Mouse (Mus musculus) kidney, embryonic 14.5 days (tissue): ENCODE results near the gene Creld2. TPM values are rescaled to one million over a fixed set of nuclear protein-coding genes. Genes with fewer than 3 reads are reported as not detected.
A peak's percentile ranks its signal among the peaks of the same experiment; 100 is the strongest.

Experiments used
- ATAC-seq: fragments of 200-750 bp; cut with Nextera tagmentation; 2 replicates; pipeline ENCODE4 v1.8.0; 2017; ENCODE audit warnings: moderate number of reproducible peaks, mild to moderate bottlenecking, moderate TSS enrichment, moderate library complexity; ENCODE audit not compliant: low FRiP score, low TSS enrichment
- H3K27ac ChIP-seq: fragments of 300-500 bp; sonication (generic); 2 replicates; pipeline ENCODE4 v1.5.1; 2014; ENCODE audit warnings: low read depth, mild to moderate bottlenecking, low read length, moderate library complexity, mixed read lengths
- H3K27me3 ChIP-seq: fragments of 300-500 bp; sonication (generic); 2 replicates; pipeline ENCODE4 v1.6.1; 2014; ENCODE audit warnings: mild to moderate bottlenecking, low read length; ENCODE audit not compliant: control insufficient read depth, insufficient read depth
- H3K36me3 ChIP-seq: fragments of 300-500 bp; sonication (generic); 2 replicates; pipeline ENCODE4 v1.6.1; 2014; ENCODE audit warnings: low read length, mixed read lengths; ENCODE audit not compliant: control insufficient read depth, insufficient read depth
- H3K4me1 ChIP-seq: fragments of 300-500 bp; sonication (generic); 2 replicates; pipeline ENCODE4 v1.6.1; 2014; ENCODE audit warnings: low read length, mixed read lengths; ENCODE audit not compliant: control insufficient read depth, insufficient read depth
- H3K4me2 ChIP-seq: fragments of 300-500 bp; sonication (generic); replicated peaks from 2 replicates; pipeline ENCODE4 v1.6.1; 2014; ENCODE audit warnings: low read depth, mild to moderate bottlenecking, low read length
- H3K4me3 ChIP-seq: fragments of 300-500 bp; sonication (generic); 2 replicates; pipeline ENCODE4 v1.5.1; 2014; ENCODE audit warnings: mild to moderate bottlenecking, low read length
- H3K9ac ChIP-seq: fragments of 300-500 bp; sonication (generic); 2 replicates; pipeline ENCODE4 v1.6.1; 2014; ENCODE audit warnings: low read depth, mild to moderate bottlenecking, low read length, moderate library complexity
- H3K9me3 ChIP-seq: fragments of 300-500 bp; sonication (generic); 2 replicates; pipeline ENCODE4 v1.6.1; 2016; ENCODE audit warnings: low read length; ENCODE audit not compliant: control insufficient read depth
- WGBS: fragments of 180-500 bp; shearing (Covaris S2); extraction: QIAGEN DNeasy Blood & Tissue Kit; methylation state at CpG from one replicate; pipeline ENCODE4 v1.1.7; 2014; 5-methylcytosine and 5-hydroxymethylcytosine counted together
- polyA plus RNA-seq: library from polyadenylated mRNA; unstranded; fragments of >200 nt; fragmentation: Nextera tagmentation; extraction: Ambion mirVana; gene quantifications from 2 replicates; pipeline ENCODE4 v1.2.1, GENCODE M21; 2014

The Creld2 gene
- polyA plus RNA-seq, 1 experiment from 2014 or later = 100 TPM

DNA sequence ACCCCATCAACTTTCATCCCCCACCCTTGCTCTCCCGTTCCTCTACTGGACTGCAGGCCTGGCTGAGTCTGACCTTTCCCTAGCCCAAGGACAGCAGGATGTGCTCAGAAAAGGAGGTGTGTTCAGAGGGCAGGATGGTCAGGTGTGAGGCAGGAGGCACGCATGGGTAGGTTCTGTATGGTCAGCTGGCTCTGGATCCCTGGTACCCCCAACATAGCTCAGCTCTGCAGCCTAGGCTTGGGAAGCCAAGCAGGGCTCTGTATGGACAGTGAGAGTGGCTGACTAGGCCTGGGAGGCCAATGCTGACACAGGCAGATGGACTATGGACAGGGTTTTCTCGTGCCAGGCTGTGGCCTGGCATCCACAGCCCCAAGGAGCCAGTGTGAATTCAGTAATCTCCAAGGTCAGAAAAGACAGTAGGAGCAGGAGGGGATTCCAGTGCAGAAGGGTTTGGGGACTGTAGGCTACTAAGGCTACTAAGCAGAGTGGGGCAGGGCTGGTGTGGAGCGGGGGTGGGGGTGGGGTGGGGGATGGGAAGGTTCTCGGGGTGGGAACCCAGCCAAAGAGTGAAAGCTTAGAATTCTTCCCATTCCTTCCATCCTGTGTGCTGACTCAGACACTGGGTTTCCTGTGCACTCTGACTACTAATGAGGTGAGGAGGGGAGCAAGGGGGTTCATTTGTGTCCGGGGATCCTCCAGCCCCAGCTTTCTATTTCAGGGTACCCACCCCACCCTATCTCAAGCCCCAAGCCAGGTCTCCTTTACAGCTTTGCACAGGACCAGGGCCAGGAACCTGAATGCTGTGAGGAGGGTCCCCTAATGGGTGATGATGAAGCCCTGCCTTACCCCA is 34.9 kb downstream of the Creld2 start:
- Histone ChIP-seq H3K4me3 (no peak overlapping the region), H3K4me2 (no peak overlapping the region), H3K27ac (0 out of 2 replicates have a peak overlapping the region, but pooled peaks have one; percentile 11)

DNA sequence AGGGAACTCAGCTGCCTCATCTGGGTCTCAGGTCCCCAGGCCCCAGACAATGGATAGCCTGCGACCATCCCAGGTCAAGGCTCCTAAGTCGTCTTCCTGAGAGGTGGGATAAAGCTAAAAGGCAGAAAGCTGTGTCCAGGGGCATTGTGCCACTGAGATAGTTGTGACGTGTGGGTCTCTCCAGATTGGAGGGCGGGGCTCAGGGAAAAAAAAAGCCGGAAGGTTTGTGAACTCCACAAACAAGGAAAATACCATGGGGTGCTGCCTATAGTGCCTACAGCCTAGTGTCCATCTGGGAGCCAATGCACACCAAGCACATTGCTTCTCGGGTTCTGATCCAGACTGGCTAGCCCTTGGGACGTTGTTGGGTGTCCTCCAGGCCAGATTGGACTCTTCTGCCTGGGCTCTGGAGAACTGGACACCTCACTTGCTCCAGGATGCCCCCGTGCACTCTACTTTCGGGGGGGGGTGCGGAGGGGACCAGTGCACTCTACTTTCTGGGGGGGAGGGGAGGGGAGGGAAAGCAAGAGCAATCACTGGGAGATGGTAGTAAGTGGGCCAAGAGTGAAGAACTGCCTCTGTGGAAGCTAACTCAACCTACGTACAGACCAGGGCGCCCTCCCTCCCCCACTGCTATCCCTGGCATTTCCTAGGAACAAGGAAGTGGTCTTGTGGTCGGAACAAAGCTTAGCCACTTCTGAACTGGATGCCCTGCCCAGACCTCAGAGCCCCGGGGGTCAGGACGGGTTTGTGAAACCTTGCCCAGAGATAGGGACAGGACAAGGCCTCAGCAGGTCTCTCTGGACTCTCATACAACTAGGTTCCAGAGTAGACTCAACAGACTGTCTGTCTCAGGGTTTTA is 35.8 kb downstream of the Creld2 start:
- no peak for ATAC-seq
- no peak overlapping the region for H3K4me3 ChIP-seq
- WGBS = 75% methylated on average over 15 of the region's 15 CpGs
- H3K9ac ChIP-seq = peak overlapping the region; percentile 28; the same call in 1 of the 2 replicates
- H3K36me3 ChIP-seq = no peaks in the 10 kb centered on the region
- H3K4me2 ChIP-seq = no peak overlapping the region
- peaks cover 29% of the 10 kb centered on the region for H3K4me1 ChIP-seq
- H3K27me3 ChIP-seq = no peaks in the 10 kb centered on the region
- no peaks in the 10 kb centered on the region for H3K9me3 ChIP-seq
- 0 out of 2 replicates have a peak overlapping the region, but pooled peaks have one; percentile 11 for H3K27ac ChIP-seq

More for the DNA sequence above, 34.9 kb downstream of the Creld2 start:
- H3K9me3 ChIP-seq = no peaks in the 10 kb centered on the region
- no peaks in the 10 kb centered on the region for H3K27me3 ChIP-seq
- no peaks in the 10 kb centered on the region for H3K36me3 ChIP-seq
- peaks cover 29% of the 10 kb centered on the region for H3K4me1 ChIP-seq
- ATAC-seq = no peak; the same call in 1 of the 2 replicates
- peak overlapping the region; percentile 28; the same call in 1 of the 2 replicates for H3K9ac ChIP-seq
- WGBS = 47% methylated on average over 6 of the region's 6 CpGs

DNA sequence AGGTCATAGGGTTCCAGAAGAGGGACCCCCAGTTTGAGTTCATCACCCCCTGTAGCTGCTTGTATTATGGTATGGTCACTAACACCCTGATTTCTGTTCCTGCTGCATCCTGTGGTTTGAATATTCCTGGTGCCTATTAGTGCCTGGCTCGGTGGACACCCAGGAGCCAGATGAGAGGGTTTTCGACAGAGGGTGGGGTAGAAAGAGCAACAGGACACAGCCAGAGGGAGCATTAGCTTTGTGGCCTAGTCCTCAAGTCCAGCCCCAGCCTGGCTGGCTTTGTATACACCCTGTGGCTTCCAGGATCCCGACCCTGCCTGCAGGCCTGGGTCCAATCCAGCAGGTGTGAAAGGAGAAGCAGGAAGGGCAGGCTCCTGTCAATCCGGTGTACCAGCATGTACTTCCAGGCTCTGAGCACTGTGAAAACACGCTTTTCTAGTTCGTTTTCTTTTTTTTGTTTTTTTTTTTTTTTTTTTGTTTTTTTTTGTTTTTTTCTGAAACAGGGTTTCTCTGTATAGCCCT is 36.5 kb downstream of the Creld2 start:
- no peak overlapping the region for H3K9ac ChIP-seq
- no peaks in the 10 kb centered on the region for H3K36me3 ChIP-seq
- H3K4me2 ChIP-seq = no peak overlapping the region
- no peaks in the 10 kb centered on the region for H3K27me3 ChIP-seq
- no peaks in the 10 kb centered on the region for H3K9me3 ChIP-seq
- H3K27ac ChIP-seq = no peak overlapping the region
- 73% methylated on average over 6 of the region's 6 CpGs for WGBS
- H3K4me3 ChIP-seq = no peak overlapping the region
- H3K4me1 ChIP-seq = peaks cover 25% of the 10 kb centered on the region
- ATAC-seq = no peak

DNA sequence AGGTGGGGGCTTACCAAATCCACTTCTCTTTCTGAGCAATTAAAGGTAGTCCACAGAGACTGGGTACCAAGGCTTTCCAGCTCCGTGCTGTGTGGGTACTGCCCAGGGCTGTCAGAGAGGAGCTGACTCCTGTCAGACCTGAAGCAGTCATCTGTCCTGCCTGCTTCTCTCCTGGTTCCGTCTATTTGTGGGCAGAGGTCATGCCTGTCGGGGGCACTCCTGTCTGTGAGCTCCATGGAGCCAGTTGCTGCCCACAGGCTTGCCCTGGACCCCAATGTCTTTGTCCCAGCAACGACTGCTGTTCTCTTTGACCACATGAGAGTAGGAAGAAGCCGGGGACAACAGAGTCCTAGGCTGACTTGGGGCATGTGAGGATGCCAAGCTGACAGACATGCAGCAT is 37.2 kb downstream of the Creld2 start:
- H3K9ac ChIP-seq = no peak overlapping the region
- peaks cover 19% of the 10 kb centered on the region for H3K4me1 ChIP-seq
- no peaks in the 10 kb centered on the region for H3K36me3 ChIP-seq
- H3K27me3 ChIP-seq = no peaks in the 10 kb centered on the region
- no peak for ATAC-seq
- H3K9me3 ChIP-seq = no peaks in the 10 kb centered on the region
- 85% methylated on average over 5 of the region's 5 CpGs for WGBS
- no peak overlapping the region for H3K4me2 ChIP-seq
- H3K4me3 ChIP-seq = no peak overlapping the region
- H3K27ac ChIP-seq = no peak overlapping the region

- Histone ChIP-seq H3K27ac (no peak overlapping the region), H3K4me3 (no peak overlapping the region), H3K4me1 (peaks cover 16% of the 10 kb centered on the region), H3K9me3 (no peaks in the 10 kb centered on the region), H3K4me2 (no peak overlapping the region), H3K36me3 (no peaks in the 10 kb centered on the region), H3K9ac (no peak overlapping the region), H3K27me3 (no peaks in the 10 kb centered on the region)
- 88% methylated on average over 7 of the region's 7 CpGs for WGBS
- ATAC-seq = no peak
These were observed 37.9 kb downstream of the Creld2 start for GRCm38 (mm10) chr15:88857361-88857760.

DNA sequence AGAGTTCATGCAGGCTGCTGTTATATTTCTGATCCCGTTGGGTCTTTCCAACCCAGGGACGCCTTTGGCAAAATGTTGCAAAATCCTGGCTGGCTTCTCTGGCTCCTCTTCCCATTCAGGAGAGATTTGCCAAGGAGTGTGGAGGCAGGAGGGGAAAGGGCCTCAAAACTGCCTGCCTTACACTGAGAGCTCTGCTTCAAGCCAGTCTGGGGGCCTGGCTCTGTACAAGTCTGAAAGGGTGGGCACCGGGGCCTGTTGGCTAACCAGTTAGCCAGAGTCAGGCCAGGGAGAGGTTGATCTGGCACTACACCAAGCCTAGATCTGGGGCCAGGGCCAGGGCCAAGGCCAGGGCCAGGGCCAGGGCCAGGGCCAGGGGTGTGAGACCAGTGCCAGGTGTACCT is 38.7 kb downstream of the Creld2 start:
- no peaks in the 10 kb centered on the region for H3K27me3 ChIP-seq
- H3K4me3 ChIP-seq = no peak overlapping the region
- no peak for ATAC-seq
- no peaks in the 10 kb centered on the region for H3K9me3 ChIP-seq
- peaks cover 16% of the 10 kb centered on the region for H3K4me1 ChIP-seq
- 92% methylated on average over 3 of the region's 3 CpGs for WGBS
- no peak overlapping the region for H3K9ac ChIP-seq
- no peak overlapping the region for H3K27ac ChIP-seq
- H3K36me3 ChIP-seq = no peaks in the 10 kb centered on the region
- no peak overlapping the region for H3K4me2 ChIP-seq

- Histone ChIP-seq H3K4me1 (peaks cover 16% of the 10 kb centered on the region), H3K36me3 (no peaks in the 10 kb centered on the region), H3K4me3 (no peak overlapping the region), H3K9me3 (no peaks in the 10 kb centered on the region), H3K27me3 (no peaks in the 10 kb centered on the region), H3K9ac (no peak overlapping the region), H3K27ac (no peak overlapping the region), H3K4me2 (no peak overlapping the region)
- ATAC-seq = no peak
- 82% methylated on average over 2 of the region's 2 CpGs for WGBS
These were observed 39.3 kb downstream of the Creld2 start for GRCm38 (mm10) chr15:88858707-88859106.

GRCm38 (mm10) chr15:88859206-88859970 is 39.9 kb downstream of the Creld2 start:
- peaks cover 2% of the 10 kb centered on the region for H3K36me3 ChIP-seq
- ATAC-seq = no peak
- no peaks in the 10 kb centered on the region for H3K27me3 ChIP-seq
- H3K27ac ChIP-seq = no peak overlapping the region
- peaks cover 15% of the 10 kb centered on the region for H3K4me1 ChIP-seq
- no peaks in the 10 kb centered on the region for H3K9me3 ChIP-seq
- no peak overlapping the region for H3K9ac ChIP-seq
- 78% methylated on average over 8 of the region's 8 CpGs for WGBS
- no peak overlapping the region for H3K4me3 ChIP-seq
- H3K4me2 ChIP-seq = no peak overlapping the region
